Mouse (Mus musculus): ENCODE results near the gene Slc35b4. TPM values are rescaled to one million over a fixed set of nuclear protein-coding genes. Genes with fewer than 3 reads are reported as not detected.
A peak's percentile ranks its signal among the peaks of the same experiment; 100 is the strongest.

The Slc35b4 gene
- total RNA-seq, 2 experiments from 2014 or later, result 12.1 to 15.1 TPM

DNA sequence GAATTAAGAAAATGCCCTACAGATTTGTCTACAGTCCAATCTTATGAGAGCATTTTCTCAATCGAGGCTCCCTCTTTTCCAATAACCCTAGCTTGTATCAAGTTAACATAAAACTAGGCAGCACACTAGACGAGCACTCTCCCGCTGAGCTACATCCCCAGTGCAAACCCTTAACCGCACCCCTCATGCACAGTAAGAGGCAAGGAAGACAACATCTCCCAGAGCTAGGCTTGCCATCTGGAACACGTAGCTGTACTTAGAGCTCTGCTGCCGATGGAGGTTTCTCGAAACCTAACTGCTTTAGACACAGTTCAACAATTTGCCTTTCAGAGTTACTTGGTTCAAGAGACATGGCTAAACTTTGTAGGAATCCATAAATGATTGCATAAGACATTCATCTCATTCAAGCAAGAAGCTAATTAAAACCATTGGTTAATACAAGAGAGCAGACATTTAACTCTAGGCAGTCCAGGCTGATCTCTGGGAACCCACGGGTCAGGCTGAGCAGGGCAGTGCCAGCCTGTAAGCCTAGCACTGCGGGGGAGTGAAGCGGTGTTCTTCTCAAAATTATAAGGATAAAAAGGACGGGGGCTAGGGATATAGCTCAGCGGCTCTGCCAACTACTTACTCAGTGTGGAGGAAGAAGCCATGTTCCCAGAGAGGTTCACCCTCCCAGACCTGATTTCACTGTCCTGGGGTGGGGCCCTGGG lies 5.0 kb downstream of the Slc35b4 start:
- no peak for DNase-seq
- intact Hi-C loops (cut with DNase I), result no loop called here

DNA sequence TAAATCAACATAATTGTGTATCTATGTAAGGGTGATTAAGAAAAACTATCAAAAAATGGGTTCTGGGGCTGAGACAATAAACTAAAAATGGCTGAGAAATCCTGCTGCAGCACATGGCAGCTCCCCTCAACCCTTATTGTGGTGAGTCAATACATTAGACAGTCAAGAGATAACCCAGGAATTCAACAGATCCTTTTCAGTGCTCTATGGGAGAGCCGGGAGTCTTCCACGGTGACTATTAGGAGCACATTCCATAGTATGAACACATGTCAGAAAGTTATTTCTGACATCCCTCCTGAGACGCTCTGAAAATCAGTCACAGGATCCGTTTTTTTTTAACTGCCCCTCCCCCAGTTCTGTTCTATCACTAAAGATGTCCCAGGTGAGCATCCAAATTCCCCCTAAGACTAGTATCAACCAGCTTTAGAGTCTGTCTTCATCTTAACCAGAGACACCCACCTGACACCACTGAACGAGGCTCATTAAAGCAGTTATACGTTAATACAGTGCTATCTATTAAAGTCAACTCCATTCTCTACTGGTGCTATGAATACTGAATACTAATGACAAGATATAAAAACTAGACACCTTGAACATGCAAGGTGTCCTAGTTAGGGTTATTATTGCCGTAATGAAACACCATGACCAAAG lies 5.9 kb downstream of the Slc35b4 start:
- DNase-seq, result no peak
- intact Hi-C loops (cut with DNase I), result no loop called here

DNA sequence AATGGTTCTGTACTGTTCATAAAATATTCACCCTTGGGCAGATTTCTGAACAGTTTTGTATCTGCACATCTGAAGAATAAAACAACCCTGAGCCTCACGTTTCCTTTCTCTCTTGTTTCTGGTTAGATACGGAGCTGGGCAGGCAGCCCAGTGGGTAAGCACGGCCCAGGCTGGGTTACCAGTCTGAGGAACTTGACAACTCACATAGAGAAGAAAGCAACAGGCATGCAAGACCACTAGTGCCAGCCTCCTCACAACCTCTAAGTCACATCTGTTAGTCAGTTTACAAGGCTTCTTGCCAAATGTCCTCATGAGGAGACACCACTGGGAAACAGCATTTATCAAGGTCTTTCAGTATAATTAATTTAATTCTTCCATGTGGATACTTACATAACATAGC lies 8.1 kb downstream of the Slc35b4 start:
- DNase-seq, result no peak
- intact Hi-C loops (cut with DNase I), result no loop called here

DNA sequence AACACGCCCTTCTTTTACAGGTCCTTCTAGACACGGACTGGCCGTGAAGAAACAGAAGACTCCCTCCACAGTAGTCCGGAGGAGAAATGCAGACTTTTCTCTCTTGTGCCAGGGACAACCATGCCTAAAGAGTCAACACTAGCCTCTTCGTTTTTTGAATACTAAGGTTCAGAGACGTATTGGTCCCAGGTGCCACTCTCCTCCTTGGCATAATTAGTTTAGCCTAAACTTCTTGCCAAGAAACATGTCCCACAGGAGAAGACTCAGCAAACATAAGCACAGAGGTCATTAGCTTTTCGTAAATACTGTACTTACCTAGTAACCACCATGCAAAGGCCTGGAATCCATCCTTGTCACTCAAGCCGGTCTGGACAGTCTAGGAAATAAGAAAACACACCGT lies 13.9 kb downstream of the Slc35b4 start:
- intact Hi-C loops (cut with DNase I), result no loop called here
- no peak for DNase-seq

DNA sequence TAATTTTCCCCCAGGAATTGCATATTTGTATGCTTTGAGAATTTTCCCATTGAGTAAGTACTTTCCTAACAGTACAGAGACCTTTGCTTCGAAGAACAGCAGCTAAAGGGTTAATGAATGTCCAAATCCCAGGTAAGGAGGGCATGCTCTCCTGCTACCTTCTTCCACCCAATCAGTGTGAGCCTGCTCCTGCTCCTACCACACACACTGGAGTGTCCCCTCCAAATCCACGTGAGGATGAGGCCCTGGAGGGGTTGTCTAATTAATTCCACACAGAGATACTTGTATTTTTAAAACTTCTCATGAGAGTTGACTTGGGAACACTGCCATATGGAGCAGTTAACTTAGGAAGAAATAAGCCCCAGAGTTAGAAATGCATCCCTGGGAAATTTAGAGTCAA lies 14.3 kb downstream of the Slc35b4 start:
- intact Hi-C loops (cut with DNase I), result no loop called here
- no peak for DNase-seq

DNA sequence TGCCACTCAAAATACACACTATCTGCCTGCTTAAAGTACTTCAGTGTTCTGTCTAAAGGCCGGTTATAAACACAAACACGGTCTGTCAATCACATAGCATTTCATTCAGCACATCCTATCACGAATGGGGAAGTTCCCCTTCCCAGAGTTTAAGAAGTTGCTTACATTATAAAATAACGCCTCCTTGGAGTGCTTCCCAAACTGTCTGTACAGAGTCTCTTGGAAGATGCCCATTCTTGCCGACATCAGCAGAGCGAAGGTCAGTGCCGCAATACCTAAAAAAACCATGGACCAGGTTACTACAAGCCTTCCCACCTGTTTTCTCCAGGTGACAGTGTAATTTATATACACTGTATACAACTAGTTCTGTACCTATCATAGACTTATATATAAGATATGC lies 15.4 kb downstream of the Slc35b4 start:
- intact Hi-C loops (cut with DNase I), result no loop called here
- DNase-seq, result no peak

DNA sequence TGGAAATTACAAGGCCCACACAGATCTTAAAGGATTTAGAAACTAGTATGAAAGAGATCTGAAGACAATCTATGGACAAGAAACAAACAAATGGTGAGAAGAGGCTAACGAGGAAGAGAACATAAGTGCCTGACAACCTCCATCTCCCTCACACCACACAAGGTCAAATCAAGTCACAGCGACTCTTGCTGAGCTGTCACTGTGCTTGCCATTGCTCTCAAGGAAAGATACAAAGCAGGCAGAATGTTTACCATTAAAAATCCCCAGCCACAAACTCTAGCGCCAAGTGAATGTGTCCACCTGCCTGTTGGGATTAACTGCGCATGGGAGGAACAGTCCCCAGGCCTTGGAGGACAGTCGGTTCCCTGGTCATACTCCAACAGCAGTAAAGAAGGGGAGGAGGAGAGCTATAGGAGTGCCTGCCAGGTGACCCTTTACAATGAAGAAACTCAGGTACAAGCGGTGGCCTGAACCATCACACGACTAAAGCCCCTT lies 16.0 kb downstream of the Slc35b4 start:
- intact Hi-C loops (cut with DNase I), result no loop called here
- DNase-seq, result no peak

DNA sequence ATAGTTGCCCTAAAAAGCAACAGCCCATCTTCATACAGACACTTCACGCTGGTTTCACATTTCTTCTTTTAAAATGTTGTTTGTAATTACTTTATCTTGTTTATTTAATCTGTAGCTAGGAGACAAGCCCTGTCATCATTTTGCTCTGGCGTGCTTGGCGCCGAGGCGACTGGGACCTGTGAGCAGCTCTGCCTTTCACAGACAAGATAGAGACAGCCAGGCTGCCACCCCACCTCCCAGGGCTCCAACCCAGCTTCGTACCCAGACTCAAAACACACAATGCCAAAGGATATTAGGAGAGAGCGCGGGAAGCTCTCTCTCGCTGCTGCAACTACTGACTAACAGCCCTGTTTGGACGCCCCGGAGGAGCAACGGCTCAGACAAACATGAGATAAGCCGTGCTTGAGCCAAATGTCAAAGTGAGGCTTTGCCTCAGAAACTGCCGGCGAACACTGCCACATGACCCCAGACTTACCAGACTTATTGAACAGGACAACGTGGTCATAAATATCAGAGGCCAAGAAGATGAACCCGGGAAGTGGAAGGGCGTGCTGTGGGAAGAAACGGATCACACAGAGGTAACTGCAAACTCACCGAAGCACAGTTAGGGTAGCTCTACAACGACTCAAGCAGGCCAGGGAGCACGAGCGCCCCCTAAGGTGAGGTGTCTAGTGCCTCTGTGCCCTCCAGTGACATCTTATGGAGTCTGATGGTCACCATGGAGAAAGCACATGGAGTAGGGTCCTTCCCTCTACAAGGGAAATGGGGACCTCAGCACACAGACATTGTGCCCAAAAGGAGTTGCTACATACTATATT lies 16.7 kb downstream of the Slc35b4 start:
- no peak for DNase-seq
- intact Hi-C loops (cut with DNase I), result no loop called here

DNA sequence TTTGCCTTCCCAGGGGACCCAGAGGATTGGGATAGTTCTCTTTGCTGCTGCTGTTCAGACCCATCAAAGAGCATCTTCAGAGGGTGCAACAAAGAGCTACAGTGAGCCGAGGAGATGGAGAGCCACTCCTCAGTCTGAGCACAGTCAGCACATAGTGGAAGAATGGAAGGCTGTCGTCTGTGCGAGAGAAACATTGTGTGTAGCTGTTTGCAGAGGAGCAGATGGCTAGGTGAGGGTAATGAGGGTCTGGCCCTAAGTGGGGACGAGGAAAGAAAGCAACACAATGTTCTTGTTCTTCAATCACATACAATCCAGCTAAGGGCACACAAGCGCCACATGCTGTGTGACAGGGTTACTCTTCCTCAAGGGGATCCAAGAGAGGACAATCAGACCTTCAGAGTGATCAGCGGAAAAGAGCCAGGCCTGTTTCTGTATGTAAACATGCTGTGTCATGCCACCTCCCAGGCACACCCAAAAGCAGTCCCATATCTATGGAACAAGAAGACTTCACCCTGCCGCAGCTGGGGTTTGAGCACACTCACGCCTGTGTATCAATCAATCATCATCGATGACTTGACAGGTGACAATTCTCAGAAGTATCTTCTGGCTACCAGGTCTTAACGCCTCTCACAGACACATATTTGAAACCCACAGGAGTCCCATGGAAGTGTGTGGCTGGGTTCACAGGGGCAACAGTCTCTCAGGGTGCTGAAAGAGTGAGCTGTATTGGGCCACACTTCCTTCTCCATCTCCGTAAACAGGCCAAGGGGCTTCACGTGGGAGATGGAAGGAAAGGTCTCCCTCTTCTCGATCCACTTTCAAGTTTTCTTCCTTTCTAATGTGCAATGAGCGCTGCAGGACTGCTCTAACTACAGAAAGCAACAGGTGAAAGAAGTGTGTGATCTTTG lies 19.8 kb downstream of the Slc35b4 start:
- intact Hi-C loops (cut with DNase I), result no loop called here
- no peak for DNase-seq

DNA sequence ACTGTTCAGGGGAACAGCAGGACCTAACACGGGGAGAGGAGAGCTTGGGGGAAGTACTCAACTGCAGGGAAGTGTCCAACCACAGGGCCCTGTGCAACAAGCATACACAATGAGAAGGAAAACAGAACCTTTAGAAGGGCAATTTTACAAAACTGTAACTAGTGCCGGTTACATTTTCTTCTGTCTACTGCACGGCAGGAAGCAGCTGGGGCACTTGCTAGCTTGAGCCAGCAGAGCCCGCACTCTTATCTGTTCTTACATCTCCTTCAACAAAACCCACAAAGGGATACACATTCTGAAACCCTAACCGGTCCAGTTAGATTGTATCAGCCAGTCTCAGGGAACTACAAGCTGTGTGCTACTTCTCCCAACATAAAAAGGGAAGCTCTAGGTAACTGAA lies 20.9 kb downstream of the Slc35b4 start:
- no peak for DNase-seq
- intact Hi-C loops (cut with DNase I), result no loop called here

DNA sequence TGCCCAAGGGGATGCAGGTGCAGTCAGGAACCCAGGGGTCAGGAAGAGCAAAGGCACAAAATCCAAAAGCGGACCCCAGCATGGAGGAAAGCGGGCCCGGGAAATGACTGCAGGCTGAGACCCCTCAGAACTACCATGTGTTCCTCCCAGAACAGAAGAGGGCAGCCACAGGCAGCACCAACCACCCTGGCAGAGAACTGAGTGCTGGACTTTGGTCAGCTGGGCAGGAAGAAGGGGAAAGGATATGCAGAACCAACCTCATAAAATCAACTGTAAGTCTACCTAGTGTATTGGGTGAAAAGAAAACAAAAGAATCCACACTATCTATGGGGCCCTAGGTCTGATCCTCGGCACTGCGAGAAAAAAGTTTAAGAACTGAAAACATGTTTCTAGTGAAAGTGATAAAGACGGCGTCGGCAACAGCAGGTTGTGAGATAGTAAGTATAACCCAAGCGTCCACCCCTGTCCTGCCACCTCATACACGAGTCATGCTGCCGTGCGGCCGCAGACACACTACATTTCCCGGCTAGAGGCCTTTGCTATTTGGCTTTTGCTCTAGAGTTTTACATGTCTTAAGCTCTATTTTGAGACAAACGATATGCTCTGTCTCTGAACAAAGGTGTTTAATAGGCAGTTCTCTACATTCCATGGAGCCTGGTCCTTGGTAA lies 21.6 kb downstream of the Slc35b4 start:
- no peak for DNase-seq
- intact Hi-C loops (cut with DNase I), result no loop called here

DNA sequence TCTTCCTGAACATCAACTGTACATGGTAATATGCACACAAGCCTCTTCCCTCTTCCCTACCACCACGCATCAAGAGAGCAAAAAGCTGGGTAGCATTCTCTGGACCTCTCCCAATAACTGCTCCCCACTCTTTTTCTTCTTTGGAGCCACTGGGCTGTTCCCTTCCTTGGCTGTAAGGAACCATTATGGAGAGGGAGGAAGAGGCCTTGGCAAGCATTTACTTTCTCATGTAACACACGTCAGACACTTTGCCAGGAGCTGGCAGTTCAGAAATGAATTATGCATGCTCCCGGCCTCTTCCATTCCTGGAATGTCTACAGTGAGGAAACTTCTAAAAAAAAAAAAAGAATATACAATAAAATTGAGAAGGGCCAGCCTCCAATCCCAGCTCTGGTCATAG lies 22.7 kb downstream of the Slc35b4 start:
- intact Hi-C loops (cut with DNase I), result no loop called here
- peak; percentile 34 to 37 for DNase-seq

DNA sequence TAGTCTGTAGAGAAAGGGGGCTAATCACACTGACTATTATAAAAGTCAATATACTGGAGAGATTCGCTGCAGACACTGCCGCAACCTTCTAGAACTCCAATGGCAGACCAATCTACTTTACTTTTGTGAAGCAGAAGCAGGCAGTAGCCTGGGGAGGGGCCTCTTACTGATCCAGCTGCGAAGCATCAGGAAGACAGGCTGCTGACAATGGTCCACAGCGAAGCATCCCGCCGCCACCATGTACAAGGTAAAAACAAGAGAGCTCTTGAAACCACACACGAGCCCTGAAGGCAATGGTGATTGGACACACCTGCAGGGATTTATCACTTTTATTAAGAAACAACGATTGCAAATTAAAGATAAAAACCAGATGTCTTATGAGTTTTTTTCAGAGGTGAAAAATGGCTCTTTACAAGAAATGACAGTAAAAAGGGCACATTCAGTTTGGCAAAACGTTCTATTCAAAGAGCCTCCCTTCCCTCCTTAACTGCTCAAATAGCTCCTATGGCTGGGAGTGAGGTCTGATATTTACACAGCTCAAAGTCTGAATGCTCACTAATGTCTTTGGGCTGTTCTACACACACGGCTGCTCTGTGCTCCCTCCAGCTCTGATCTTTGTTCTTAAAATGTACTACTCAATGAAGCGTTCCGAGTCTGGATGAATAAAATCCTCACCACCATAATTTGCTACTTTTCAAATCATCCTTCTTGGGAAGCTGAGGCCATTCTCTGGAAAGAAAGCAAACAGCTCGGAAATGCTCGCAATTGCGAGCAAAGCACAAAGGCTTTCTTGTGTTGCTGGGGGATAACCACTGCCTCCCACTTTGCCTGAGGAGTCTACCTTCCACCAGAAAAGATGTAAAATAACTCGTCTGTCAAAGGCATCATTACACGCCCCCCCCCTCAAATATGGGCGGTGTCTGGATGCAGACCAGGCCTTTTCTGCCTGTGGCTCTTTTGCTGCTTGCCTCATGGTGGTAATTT lies 23.6 kb downstream of the Slc35b4 start:
- DNase-seq, result no peak
- intact Hi-C loops (cut with DNase I), result no loop called here

DNA sequence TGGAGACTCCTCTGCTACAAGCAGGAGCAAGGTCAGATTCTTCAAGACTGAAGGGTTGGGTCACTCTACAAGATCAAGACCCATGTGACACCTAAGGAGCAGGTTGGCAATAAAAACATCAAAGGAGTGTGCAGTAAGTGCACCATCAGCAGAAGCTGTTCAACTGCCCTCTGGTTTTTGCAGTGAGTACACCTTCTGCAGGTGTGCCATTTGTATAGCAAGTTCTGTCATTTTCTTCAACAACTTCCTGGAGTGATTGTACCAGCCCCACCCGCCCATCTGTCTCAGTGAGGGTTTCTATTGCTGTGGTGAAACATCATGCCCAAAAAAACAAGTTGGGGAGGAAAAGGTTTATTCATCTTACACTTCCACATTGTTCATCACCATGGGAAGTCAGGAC lies 27.1 kb downstream of the Slc35b4 start:
- intact Hi-C loops (cut with DNase I), result no loop called here
- DNase-seq, result no peak

DNA sequence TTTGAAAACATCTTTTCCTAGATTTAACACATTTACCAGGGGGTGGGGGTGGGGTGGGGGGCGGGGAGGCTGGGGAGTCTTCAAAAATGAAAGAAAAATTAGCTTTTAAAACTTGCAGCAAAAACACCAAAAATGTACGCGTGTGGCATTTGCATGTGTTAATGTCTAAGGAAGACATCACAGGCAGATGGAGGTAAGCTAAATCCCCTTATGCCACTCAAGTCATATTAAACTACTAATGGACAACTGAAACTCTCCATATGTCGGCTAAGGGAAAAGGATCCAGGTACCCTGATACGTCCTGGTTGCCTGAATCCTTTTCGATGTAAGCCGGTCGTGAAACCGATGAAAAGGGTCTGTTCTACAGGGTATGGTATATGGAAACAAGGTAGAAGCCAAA lies 27.8 kb downstream of the Slc35b4 start:
- intact Hi-C loops (cut with DNase I), result no loop called here
- no peak for DNase-seq

DNA sequence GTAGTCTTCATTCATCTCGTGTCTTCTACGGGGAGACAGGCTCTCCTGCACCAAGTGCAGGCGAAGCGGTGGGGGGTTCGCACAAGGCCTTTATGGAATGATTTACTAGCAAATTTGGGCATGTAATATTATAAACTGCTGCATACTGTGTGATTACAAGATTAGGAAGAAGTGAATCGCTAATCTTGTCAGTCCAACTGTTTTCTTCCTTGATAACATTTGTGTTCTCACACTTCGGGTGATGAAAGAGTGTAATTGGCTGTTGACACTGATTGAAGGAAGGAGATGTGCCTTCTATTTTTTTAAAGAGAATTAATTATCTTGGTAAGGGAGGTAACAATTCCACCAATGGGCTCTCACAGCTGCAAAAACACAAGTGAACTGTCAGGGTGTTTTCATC lies 28.3 kb downstream of the Slc35b4 start:
- intact Hi-C loops (cut with DNase I), result no loop called here
- DNase-seq, result no peak

DNA sequence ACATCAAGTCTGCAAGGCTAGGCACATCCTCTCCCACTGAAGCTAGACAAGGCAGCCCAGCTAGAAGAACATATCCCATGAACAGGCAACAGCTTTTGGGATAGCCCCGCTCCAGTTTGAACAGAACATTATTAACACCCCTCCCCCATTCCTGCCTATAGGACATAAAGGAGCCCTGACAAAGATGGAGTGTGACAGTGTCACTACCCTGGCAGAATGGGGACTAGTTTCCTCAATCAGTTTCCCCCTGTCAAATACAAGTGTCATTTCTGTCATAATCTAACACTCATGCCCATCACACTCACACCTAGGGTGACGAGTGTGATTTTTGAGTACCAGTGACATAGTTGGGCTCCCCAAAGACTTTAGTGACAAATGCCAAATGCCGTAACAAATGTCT lies 28.9 kb downstream of the Slc35b4 start:
- DNase-seq, result no peak
- intact Hi-C loops (cut with DNase I), result no loop called here

DNA sequence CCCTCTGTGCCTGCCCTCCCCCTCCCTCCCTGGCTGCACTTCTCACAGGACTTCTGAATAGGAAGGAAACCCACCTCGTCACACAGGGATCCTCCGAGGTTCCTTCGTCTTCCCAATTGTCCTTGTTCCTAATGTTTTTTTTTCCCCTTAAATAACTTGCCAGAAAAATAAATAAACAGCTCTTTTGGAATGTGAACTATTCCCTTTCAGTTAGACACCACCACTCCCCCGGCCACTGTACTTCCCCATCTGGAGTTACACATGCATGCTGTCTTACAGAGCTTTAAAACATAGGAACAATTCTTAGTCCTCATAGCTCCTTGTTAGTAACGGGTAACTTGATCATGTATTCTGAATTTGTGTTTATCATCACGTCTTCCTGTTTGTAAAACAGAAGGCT lies 30.9 kb downstream of the Slc35b4 start:
- no peak for DNase-seq
- intact Hi-C loops (cut with DNase I), result no loop called here

DNA sequence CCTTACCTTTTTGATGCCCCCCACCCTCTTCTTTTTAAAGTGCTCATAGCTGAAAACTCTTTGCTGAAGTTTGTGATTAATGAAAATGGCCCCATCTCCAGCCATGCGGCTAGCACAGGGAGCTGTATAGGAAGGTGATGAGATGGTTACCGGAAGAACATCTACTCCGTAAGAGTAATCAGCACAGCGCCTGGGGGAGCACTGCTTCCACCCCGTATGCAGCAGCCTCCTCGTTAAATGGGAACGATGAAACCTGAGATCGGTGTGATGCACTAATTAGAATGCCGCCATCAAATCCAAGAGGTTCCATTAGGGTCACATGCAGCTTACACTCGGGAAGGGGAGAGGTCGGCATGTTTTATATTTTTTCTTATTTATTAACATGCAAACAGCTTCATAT lies 34.0 kb downstream of the Slc35b4 start:
- no peak for DNase-seq
- intact Hi-C loops (cut with DNase I), result no loop called here

All from heart, postnatal 10 days (tissue).